Mouse (Mus musculus): ENCODE results near the gene Klhl12. TPM values are rescaled to one million over a fixed set of nuclear protein-coding genes. Genes with fewer than 3 reads are reported as not detected.
A peak's percentile ranks its signal among the peaks of the same experiment; 100 is the strongest.
"Not testable (repeated sequence)": the region's sequence is repeated elsewhere in the genome, so short reads cannot be mapped to it uniquely, and the experiment has no call there.

Gene Klhl12
- total RNA-seq (2021), result 10 to 100 TPM; 17.0 to 20.9 TPM
- 3.6 and 4.7 TPM in 2 replicates for polyA plus RNA-seq (2012; rRNA removed)
- long read RNA-seq, transcript Klhl12-201 (12 exons, 3,408 nt), result major isoform, 5 of 6 reads
- long read RNA-seq, partial matches to known transcripts, result 1 of 6 reads
- long read RNA-seq, other reads (novel, unspliced or antisense), result 0 of 6 reads

GRCm38 (mm10) chr1:134454904-134455824 lies at the start of gene Klhl12:
Gene Klhl12, plus strand, starts transcription at chr1:134455531.
- peak; percentile 96 for DNase-seq

GRCm38 (mm10) chr1:134406414-134406771 lies 48.9 kb upstream of the Klhl12 start:
- no peak for DNase-seq

GRCm38 (mm10) chr1:134408080-134408479 lies 47.3 kb upstream of the Klhl12 start:
- no peak for DNase-seq

- no peak for DNase-seq
Observed at GRCm38 (mm10) chr1:134411706-134412629, 43.4 kb upstream of the Klhl12 start.

- no peak for DNase-seq
Observed at GRCm38 (mm10) chr1:134414038-134414437, 41.3 kb upstream of the Klhl12 start.

- no peak for DNase-seq
Observed at GRCm38 (mm10) chr1:134414501-134415167, 40.7 kb upstream of the Klhl12 start.

GRCm38 (mm10) chr1:134415168-134415831 lies 40.0 kb upstream of the Klhl12 start, which contains the start of gene Adipor1:
Gene Adipor1, plus strand, starts transcription at chr1:134415378.
- DNase-seq, result peak; percentile 99

- DNase-seq, result peak; percentile 61
Observed at GRCm38 (mm10) chr1:134418414-134418975, 36.8 kb upstream of the Klhl12 start.

GRCm38 (mm10) chr1:134419176-134419575 lies 36.2 kb upstream of the Klhl12 start:
- DNase-seq, result no peak

- DNase-seq, result peak; percentile 91
Observed at GRCm38 (mm10) chr1:134419751-134420458, 35.4 kb upstream of the Klhl12 start.

GRCm38 (mm10) chr1:134423911-134424310 lies 31.4 kb upstream of the Klhl12 start:
- no peak for DNase-seq

- no peak for DNase-seq
Observed at GRCm38 (mm10) chr1:134426289-134426688, 29.0 kb upstream of the Klhl12 start.

GRCm38 (mm10) chr1:134433002-134433401 lies 22.3 kb upstream of the Klhl12 start:
- no peak for DNase-seq

GRCm38 (mm10) chr1:134433473-134433872 lies 21.9 kb upstream of the Klhl12 start:
- no peak for DNase-seq

- no peak for DNase-seq
Observed at GRCm38 (mm10) chr1:134435414-134435813, 19.9 kb upstream of the Klhl12 start.

- no peak for DNase-seq
Observed at GRCm38 (mm10) chr1:134440437-134440836, 14.9 kb upstream of the Klhl12 start.

GRCm38 (mm10) chr1:134441737-134442136 lies 13.6 kb upstream of the Klhl12 start:
- DNase-seq, result not testable (repeated sequence)

- DNase-seq, result no peak
Observed at GRCm38 (mm10) chr1:134442394-134442793, 12.9 kb upstream of the Klhl12 start.

GRCm38 (mm10) chr1:134443288-134443687 lies 12.0 kb upstream of the Klhl12 start:
- DNase-seq, result not testable (repeated sequence)

GRCm38 (mm10) chr1:134445418-134445817 lies 9.9 kb upstream of the Klhl12 start:
- peak; percentile 48 for DNase-seq

Data from adrenal gland, adult 2 months (tissue).